Mouse (Mus musculus) forebrain, embryonic 14.5 days (tissue): ENCODE data around the gene Prmt3. TPM values are rescaled to one million over a fixed set of nuclear protein-coding genes. Genes with fewer than 3 reads are reported as not detected.

Experiments used
- ATAC-seq: fragments of 200-750 bp; cut with Nextera tagmentation; 2 replicates; pipeline ENCODE4 v1.8.0; 2017; ENCODE audit warnings: mild to moderate bottlenecking, moderate library complexity
- DNase-seq: peaks from one replicate; pipeline ENCODE4 v3.0.0-alpha.2; 2015; ENCODE audit warnings: low spot score
- H3K27ac ChIP-seq: fragments of 300-500 bp; sonication (generic); 2 replicates; pipeline ENCODE4 v1.5.1; 2014; ENCODE audit warnings: low read depth, mild to moderate bottlenecking, control low read depth, low read length, moderate library complexity
- H3K27me3 ChIP-seq: fragments of 300-500 bp; sonication (generic); replicated peaks from 2 replicates; pipeline ENCODE4 v1.6.1; 2014; ENCODE audit warnings: low read length, control low read depth, mixed read lengths; ENCODE audit not compliant: control insufficient read depth, insufficient read depth
- H3K36me3 ChIP-seq: fragments of 300-500 bp; sonication (generic); 2 replicates; pipeline ENCODE4 v1.6.1; 2014; ENCODE audit warnings: low read length, control low read depth; ENCODE audit not compliant: control insufficient read depth, insufficient read depth
- H3K4me1 ChIP-seq: fragments of 300-500 bp; sonication (generic); 2 replicates; pipeline ENCODE4 v1.6.1; 2014; ENCODE audit warnings: antibody characterized with exemption, low read length, control low read depth; ENCODE audit not compliant: control insufficient read depth, insufficient read depth
- H3K4me2 ChIP-seq: fragments of 300-500 bp; sonication (generic); 2 replicates; pipeline ENCODE4 v1.6.1; 2014; ENCODE audit warnings: mild to moderate bottlenecking, control low read depth, low read length
- H3K4me3 ChIP-seq: fragments of 300-500 bp; sonication (generic); 2 replicates; pipeline ENCODE4 v1.5.1; 2014; ENCODE audit warnings: low read depth, low read length, control low read depth
- H3K9ac ChIP-seq: fragments of 300-500 bp; sonication (generic); 2 replicates; pipeline ENCODE4 v1.6.1; 2014; ENCODE audit warnings: mild to moderate bottlenecking, low read length, control low read depth, moderate library complexity
- H3K9me3 ChIP-seq: fragments of 300-500 bp; sonication (generic); replicated peaks from 2 replicates; pipeline ENCODE4 v1.6.1; 2016; ENCODE audit warnings: low read length, control low read depth, mixed read lengths; ENCODE audit not compliant: control insufficient read depth
- WGBS: fragments of 180-500 bp; shearing (Covaris S2); extraction: QIAGEN DNeasy Blood & Tissue Kit; methylation state at CpG from one replicate; pipeline ENCODE4 v1.1.7; 2014; 5-methylcytosine and 5-hydroxymethylcytosine counted together
- polyA plus RNA-seq: library from polyadenylated mRNA; unstranded; fragments of >200 nt; fragmentation: Nextera tagmentation; extraction: Ambion mirVana; gene quantifications from 2 replicates; pipeline ENCODE4 v1.2.1, GENCODE M21; 2014

The Prmt3 gene
- polyA plus RNA-seq, 1 experiment from 2014 or later, result 50.2 TPM

- H3K4me2 ChIP-seq, result no peak overlapping the region
- DNase-seq, result no peak
- ATAC-seq, result no peak
- H3K36me3 ChIP-seq, result peaks cover 3% of the 10 kb centered on the region; the same call in 1 of the 2 replicates
- no peaks in the 10 kb centered on the region for H3K27me3 ChIP-seq
- H3K27ac ChIP-seq, result no peak overlapping the region
- H3K4me1 ChIP-seq, result no peaks in the 10 kb centered on the region
- no peak overlapping the region for H3K4me3 ChIP-seq
- H3K9ac ChIP-seq, result no peak overlapping the region
- WGBS, result 86% methylated on average over 5 of the region's 5 CpGs
- H3K9me3 ChIP-seq, result no peaks in the 10 kb centered on the region
Measured at GRCm38 (mm10) chr7:49857347-49857746, 79.2 kb downstream of the Prmt3 start.

- H3K27ac ChIP-seq, result no peak overlapping the region
- no peak for ATAC-seq
- H3K4me3 ChIP-seq, result no peak overlapping the region
- WGBS, result 84% methylated on average over 3 of the region's 3 CpGs
- H3K9ac ChIP-seq, result no peak overlapping the region
- DNase-seq, result no peak
- H3K27me3 ChIP-seq, result no peaks in the 10 kb centered on the region
- no peak overlapping the region for H3K4me2 ChIP-seq
- no peaks in the 10 kb centered on the region for H3K9me3 ChIP-seq
- H3K4me1 ChIP-seq, result no peaks in the 10 kb centered on the region
- peaks cover 3% of the 10 kb centered on the region; the same call in 1 of the 2 replicates for H3K36me3 ChIP-seq
Measured at GRCm38 (mm10) chr7:49858257-49858656, 80.1 kb downstream of the Prmt3 start.

GRCm38 (mm10) chr7:49859820-49860219, 81.7 kb downstream of the Prmt3 start:
- WGBS, result over 99% methylated on average over 3 of the region's 3 CpGs
- Histone ChIP-seq H3K9me3 (no peaks in the 10 kb centered on the region), H3K27ac (no peak overlapping the region), H3K4me2 (no peak overlapping the region), H3K27me3 (no peaks in the 10 kb centered on the region), H3K9ac (no peak overlapping the region), H3K36me3 (peaks cover 3% of the 10 kb centered on the region; the same call in 1 of the 2 replicates), H3K4me1 (no peaks in the 10 kb centered on the region), H3K4me3 (no peak overlapping the region)
- DNase-seq (no peak), ATAC-seq (no peak)

- Histone ChIP-seq H3K4me2 (no peak overlapping the region), H3K27ac (no peak overlapping the region), H3K4me1 (no peaks in the 10 kb centered on the region), H3K27me3 (no peaks in the 10 kb centered on the region), H3K9me3 (no peaks in the 10 kb centered on the region), H3K9ac (no peak overlapping the region), H3K36me3 (peaks cover 3% of the 10 kb centered on the region; the same call in 1 of the 2 replicates), H3K4me3 (no peak overlapping the region)
- ATAC-seq, result no peak
- DNase-seq, result no peak
- 96% methylated on average over 2 of the region's 2 CpGs for WGBS
Measured at GRCm38 (mm10) chr7:49861196-49861595, 83.0 kb downstream of the Prmt3 start.

- no peak overlapping the region for H3K27ac ChIP-seq
- DNase-seq (no peak), ATAC-seq (peak; percentile 18; the same call in 1 of the 2 replicates)
- no peak overlapping the region for H3K9ac ChIP-seq
- H3K9me3 ChIP-seq, result no peaks in the 10 kb centered on the region
- no peaks in the 10 kb centered on the region; the same call in 1 of the 2 replicates for H3K36me3 ChIP-seq
- WGBS, result 30% methylated on average over 3 of the region's 3 CpGs
- no peak overlapping the region for H3K4me3 ChIP-seq
- H3K4me1 ChIP-seq, result no peaks in the 10 kb centered on the region
- H3K4me2 ChIP-seq, result no peak overlapping the region
- no peaks in the 10 kb centered on the region for H3K27me3 ChIP-seq
Measured at GRCm38 (mm10) chr7:49863753-49864152, 85.6 kb downstream of the Prmt3 start.

GRCm38 (mm10) chr7:49869656-49870055, 91.5 kb downstream of the Prmt3 start:
- no peaks in the 10 kb centered on the region for H3K27me3 ChIP-seq
- H3K4me2 ChIP-seq, result no peak overlapping the region
- H3K9me3 ChIP-seq, result no peaks in the 10 kb centered on the region
- H3K27ac ChIP-seq, result no peak overlapping the region; the same call in 1 of the 2 replicates
- no peaks in the 10 kb centered on the region for H3K36me3 ChIP-seq
- no peak for ATAC-seq
- 87% methylated on average over 5 of the region's 5 CpGs for WGBS
- H3K9ac ChIP-seq, result no peak overlapping the region
- DNase-seq, result no peak
- no peak overlapping the region for H3K4me3 ChIP-seq
- H3K4me1 ChIP-seq, result no peaks in the 10 kb centered on the region

- no peaks in the 10 kb centered on the region for H3K4me1 ChIP-seq
- no peaks in the 10 kb centered on the region for H3K36me3 ChIP-seq
- H3K27ac ChIP-seq, result no peak overlapping the region; the same call in 1 of the 2 replicates
- DNase-seq, result peak; percentile 16
- no peak overlapping the region for H3K9ac ChIP-seq
- 76% methylated on average over 3 of the region's 3 CpGs for WGBS
- H3K4me2 ChIP-seq, result no peak overlapping the region
- no peak for ATAC-seq
- H3K27me3 ChIP-seq, result no peaks in the 10 kb centered on the region
- H3K9me3 ChIP-seq, result no peaks in the 10 kb centered on the region
- no peak overlapping the region for H3K4me3 ChIP-seq
Measured at GRCm38 (mm10) chr7:49870276-49870675, 92.1 kb downstream of the Prmt3 start.

- H3K9me3 ChIP-seq, result no peaks in the 10 kb centered on the region
- no peak for ATAC-seq
- no peaks in the 10 kb centered on the region for H3K27me3 ChIP-seq
- no peak overlapping the region for H3K9ac ChIP-seq
- no peak overlapping the region for H3K4me3 ChIP-seq
- no peak overlapping the region for H3K4me2 ChIP-seq
- no peak overlapping the region for H3K27ac ChIP-seq
- H3K4me1 ChIP-seq, result peaks cover 9% of the 10 kb centered on the region
- H3K36me3 ChIP-seq, result no peaks in the 10 kb centered on the region
- WGBS, result 81% methylated on average over 5 of the region's 5 CpGs
- no peak for DNase-seq
Measured at GRCm38 (mm10) chr7:49877307-49877706, 99.2 kb downstream of the Prmt3 start.

- 12% methylated on average over 13 of the region's 13 CpGs for WGBS
- H3K27ac ChIP-seq, result no peak overlapping the region
- H3K9me3 ChIP-seq, result no peaks in the 10 kb centered on the region
- H3K27me3 ChIP-seq, result no peaks in the 10 kb centered on the region
- H3K4me1 ChIP-seq, result peaks cover 14% of the 10 kb centered on the region
- H3K4me3 ChIP-seq, result no peak overlapping the region
- H3K9ac ChIP-seq, result peak overlapping the region; percentile 36
- H3K4me2 ChIP-seq, result 0 out of 2 replicates have a peak overlapping the region, but pooled peaks have one; percentile 13
- DNase-seq, result peak; percentile 8
- no peaks in the 10 kb centered on the region for H3K36me3 ChIP-seq
- 0 out of 2 replicates have a peak, but pooled peaks have one; percentile 30 for ATAC-seq
Measured at GRCm38 (mm10) chr7:49879051-49879450, 100.9 kb downstream of the Prmt3 start.
